Mouse (Mus musculus): Measurements from ENCODE around the gene Gnaq. TPM values are rescaled to one million over a fixed set of nuclear protein-coding genes. Genes with fewer than 3 reads are reported as not detected.

Gene Gnaq
- polyA plus RNA-seq, 1 experiment: 12.6 TPM

DNA sequence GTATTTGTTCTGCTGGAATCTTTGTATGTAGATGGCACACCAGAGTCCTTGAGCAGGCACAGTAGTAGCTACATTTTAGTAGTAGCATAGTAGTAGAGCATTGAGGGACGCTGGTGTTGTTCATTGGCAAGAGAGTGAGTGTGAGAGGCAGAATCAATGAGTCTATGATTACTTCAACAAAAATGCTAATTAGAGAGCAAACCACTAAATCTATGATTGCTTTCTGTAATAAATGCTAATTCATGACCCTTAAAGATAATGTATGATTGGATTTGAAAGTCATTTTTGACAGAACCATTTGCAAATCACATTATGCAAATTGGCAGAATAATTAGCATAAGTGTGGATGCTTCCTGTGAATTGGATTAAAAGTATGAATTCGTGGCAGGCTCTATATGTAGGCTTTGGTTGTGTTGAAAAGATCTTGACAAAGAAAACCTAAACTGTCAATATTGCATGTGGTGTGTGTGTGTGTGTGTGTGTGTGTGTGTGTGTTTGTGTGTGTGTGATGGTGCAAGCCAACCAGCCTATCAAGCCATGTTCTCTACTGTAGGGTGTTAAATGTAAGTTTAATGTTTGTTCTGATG is 82.9 kb downstream of the Gnaq start:
- H3K36me3 ChIP-seq (replicated peaks; ENCODE audit: low read length): peaks cover 60% of the 10 kb centered on the region
- H3K4me1 ChIP-seq: peaks cover 91% of the 10 kb centered on the region
- no peaks in the 10 kb centered on the region for H3K9me3 ChIP-seq
- H3K4me3 ChIP-seq (replicated peaks): no peak overlapping the region
- no peak for TF ChIP-seq GATA1 (IDR thresholded peaks at IDR 0.05; ENCODE audit: borderline replicate concordance, low read length)
- no peak for TF ChIP-seq FLI1 (IDR thresholded peaks at IDR 0.05; ENCODE audit: low read length)
- H3K27me3 ChIP-seq (replicated peaks): no peaks in the 10 kb centered on the region

DNA sequence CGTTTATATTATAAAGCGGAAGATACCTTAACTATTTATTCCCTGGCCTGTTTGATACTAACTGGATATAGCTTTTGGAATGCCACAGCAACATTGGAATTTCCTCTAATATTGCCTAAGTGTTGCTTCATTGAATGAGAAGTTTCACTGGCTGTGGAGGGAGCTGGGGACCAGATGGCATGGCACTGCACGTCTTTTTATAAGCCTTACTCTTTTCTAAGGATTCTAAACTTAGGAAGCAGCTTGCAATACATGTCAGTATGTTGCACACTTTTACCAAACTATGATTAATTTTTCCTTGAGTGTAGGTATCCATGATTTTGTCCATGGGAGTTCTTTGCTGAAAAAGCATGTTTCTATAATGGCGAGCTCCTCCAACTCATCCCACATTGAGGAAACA is 87.3 kb downstream of the Gnaq start:
- Histone ChIP-seq H3K36me3 (replicated peaks; ENCODE audit: low read length) (peaks cover 75% of the 10 kb centered on the region), H3K4me3 (replicated peaks) (no peak overlapping the region), H3K4me1 (peaks cover 88% of the 10 kb centered on the region), H3K27me3 (replicated peaks) (no peaks in the 10 kb centered on the region), H3K9me3 (no peaks in the 10 kb centered on the region)
- TF ChIP-seq GATA1 (IDR thresholded peaks at IDR 0.05; ENCODE audit: borderline replicate concordance, low read length) (no peak), FLI1 (IDR thresholded peaks at IDR 0.05; ENCODE audit: low read length) (no peak)

- H3K36me3 ChIP-seq (replicated peaks; ENCODE audit: low read length): peaks cover 87% of the 10 kb centered on the region
- no peak overlapping the region for H3K4me3 ChIP-seq (replicated peaks)
- H3K27me3 ChIP-seq (replicated peaks): no peaks in the 10 kb centered on the region
- H3K9me3 ChIP-seq: no peaks in the 10 kb centered on the region
- TF ChIP-seq GATA1 (IDR thresholded peaks at IDR 0.05; ENCODE audit: borderline replicate concordance, low read length) (no peak), FLI1 (IDR thresholded peaks at IDR 0.05; ENCODE audit: low read length) (no peak)
- H3K4me1 ChIP-seq: peaks cover 87% of the 10 kb centered on the region
Measured at GRCm38 (mm10) chr19:16222526-16222925, 89.9 kb downstream of the Gnaq start.

GRCm38 (mm10) chr19:16223126-16223525 is 90.5 kb downstream of the Gnaq start:
- Histone ChIP-seq H3K27me3 (replicated peaks) (no peaks in the 10 kb centered on the region), H3K4me1 (peaks cover 91% of the 10 kb centered on the region)
- TF ChIP-seq FLI1 (IDR thresholded peaks at IDR 0.05; ENCODE audit: low read length) (no peak), GATA1 (IDR thresholded peaks at IDR 0.05; ENCODE audit: borderline replicate concordance, low read length) (no peak)

DNA sequence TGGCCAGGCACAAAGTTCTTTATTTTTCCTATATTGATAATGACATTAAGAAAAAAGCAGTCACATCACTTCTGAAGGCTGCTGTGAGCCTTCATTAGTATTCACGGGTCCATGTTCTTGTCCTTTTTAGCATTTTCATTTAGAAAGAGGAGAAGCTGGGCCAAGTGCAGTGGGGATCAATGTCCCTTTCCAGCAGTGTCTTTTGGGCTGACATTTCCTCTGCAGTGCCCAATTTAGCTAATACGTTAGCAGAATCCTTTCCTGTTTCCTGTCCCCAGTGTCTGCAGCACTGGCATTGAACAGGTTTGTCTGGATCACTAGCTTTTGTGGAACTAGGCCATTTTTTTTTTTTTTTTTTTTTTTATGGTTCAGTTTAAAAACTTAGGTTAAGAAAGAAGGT is 92.2 kb downstream of the Gnaq start:
- H3K36me3 ChIP-seq (replicated peaks; ENCODE audit: low read length): peaks cover 89% of the 10 kb centered on the region
- peaks cover 88% of the 10 kb centered on the region for H3K4me1 ChIP-seq
- H3K27me3 ChIP-seq (replicated peaks): no peaks in the 10 kb centered on the region
- TF ChIP-seq GATA1 (IDR thresholded peaks at IDR 0.05; ENCODE audit: borderline replicate concordance, low read length) (no peak), FLI1 (IDR thresholded peaks at IDR 0.05; ENCODE audit: low read length) (no peak)
- no peaks in the 10 kb centered on the region for H3K9me3 ChIP-seq
- peak overlapping the region; percentile 44 for H3K4me3 ChIP-seq (replicated peaks)

More at GRCm38 (mm10) chr19:16223126-16223525, 90.5 kb downstream of the Gnaq start:
- Histone ChIP-seq H3K36me3 (replicated peaks; ENCODE audit: low read length) (peaks cover 90% of the 10 kb centered on the region), H3K4me3 (replicated peaks) (no peak overlapping the region), H3K9me3 (no peaks in the 10 kb centered on the region)

DNA sequence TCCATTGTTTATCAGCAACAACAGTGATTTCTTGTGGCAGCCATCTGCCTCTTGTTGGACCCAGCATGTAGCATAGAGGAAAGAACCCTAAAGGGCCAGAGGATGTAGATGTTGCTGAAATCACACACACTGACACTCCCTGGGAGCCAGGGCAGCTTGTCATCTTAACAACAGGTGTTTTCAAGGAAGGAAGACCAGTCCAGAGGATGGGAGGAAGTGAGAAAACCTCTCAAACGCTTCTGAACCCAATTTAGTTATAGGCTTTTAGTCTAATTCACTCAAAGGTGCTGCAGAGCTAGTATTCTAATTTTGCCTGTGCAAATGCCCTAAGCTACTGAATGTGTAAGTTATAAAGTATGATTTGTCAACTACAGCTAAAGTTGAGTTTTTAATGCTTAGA is 99.0 kb downstream of the Gnaq start:
- Histone ChIP-seq H3K27me3 (replicated peaks) (no peaks in the 10 kb centered on the region), H3K36me3 (replicated peaks; ENCODE audit: low read length) (peaks cover 82% of the 10 kb centered on the region), H3K9me3 (no peaks in the 10 kb centered on the region), H3K4me1 (peaks cover 75% of the 10 kb centered on the region), H3K4me3 (replicated peaks) (no peak overlapping the region)
- TF ChIP-seq GATA1 (IDR thresholded peaks at IDR 0.05; ENCODE audit: borderline replicate concordance, low read length): no peak
- no peak for TF ChIP-seq FLI1 (IDR thresholded peaks at IDR 0.05; ENCODE audit: low read length)

GRCm38 (mm10) chr19:16235594-16235993 is 103.0 kb downstream of the Gnaq start:
- Histone ChIP-seq H3K36me3 (replicated peaks; ENCODE audit: low read length) (peaks cover 85% of the 10 kb centered on the region), H3K9me3 (no peaks in the 10 kb centered on the region), H3K27me3 (replicated peaks) (no peaks in the 10 kb centered on the region), H3K4me3 (replicated peaks) (peak overlapping the region; percentile 15), H3K4me1 (peaks cover 82% of the 10 kb centered on the region)
- TF ChIP-seq FLI1 (IDR thresholded peaks at IDR 0.05; ENCODE audit: low read length): no peak
- TF ChIP-seq GATA1 (IDR thresholded peaks at IDR 0.05; ENCODE audit: borderline replicate concordance, low read length): no peak

- H3K27me3 ChIP-seq (replicated peaks): no peaks in the 10 kb centered on the region
- peaks cover 83% of the 10 kb centered on the region for H3K4me1 ChIP-seq
- no peak overlapping the region for H3K4me3 ChIP-seq (replicated peaks)
- no peak for TF ChIP-seq GATA1 (IDR thresholded peaks at IDR 0.05; ENCODE audit: borderline replicate concordance, low read length)
- no peak for TF ChIP-seq FLI1 (IDR thresholded peaks at IDR 0.05; ENCODE audit: low read length)
- H3K9me3 ChIP-seq: no peaks in the 10 kb centered on the region
- H3K36me3 ChIP-seq (replicated peaks; ENCODE audit: low read length): peaks cover 85% of the 10 kb centered on the region
Measured at GRCm38 (mm10) chr19:16237034-16237433, 104.4 kb downstream of the Gnaq start.

DNA sequence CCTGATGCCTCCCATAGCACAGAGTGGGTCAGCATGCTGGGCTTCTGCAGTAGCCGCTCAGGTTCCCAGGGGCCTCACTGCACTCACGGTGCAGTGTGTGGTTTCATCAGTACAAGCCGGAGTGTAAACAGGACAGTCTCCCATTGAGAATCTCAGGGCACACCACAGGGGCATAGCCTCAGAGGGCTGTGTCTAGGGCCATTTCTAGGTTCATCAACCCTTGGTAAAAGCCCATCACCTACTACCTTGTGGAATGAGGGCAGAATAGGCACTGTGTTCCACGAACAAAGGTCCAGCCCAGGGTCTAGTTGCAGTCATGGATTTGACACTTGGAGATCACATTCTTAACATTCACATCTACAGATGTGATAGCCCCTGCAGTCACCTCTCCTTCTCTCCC is 105.4 kb downstream of the Gnaq start:
- Histone ChIP-seq H3K36me3 (replicated peaks; ENCODE audit: low read length) (peaks cover 88% of the 10 kb centered on the region), H3K4me1 (peaks cover 92% of the 10 kb centered on the region), H3K4me3 (replicated peaks) (no peak overlapping the region), H3K9me3 (no peaks in the 10 kb centered on the region), H3K27me3 (replicated peaks) (no peaks in the 10 kb centered on the region)
- no peak for TF ChIP-seq GATA1 (IDR thresholded peaks at IDR 0.05; ENCODE audit: borderline replicate concordance, low read length)
- TF ChIP-seq FLI1 (IDR thresholded peaks at IDR 0.05; ENCODE audit: low read length): no peak

- TF ChIP-seq FLI1 (IDR thresholded peaks at IDR 0.05; ENCODE audit: low read length) (no peak), GATA1 (IDR thresholded peaks at IDR 0.05; ENCODE audit: borderline replicate concordance, low read length) (no peak)
- Histone ChIP-seq H3K4me1 (peaks cover 94% of the 10 kb centered on the region), H3K36me3 (replicated peaks; ENCODE audit: low read length) (peaks cover 86% of the 10 kb centered on the region), H3K27me3 (replicated peaks) (no peaks in the 10 kb centered on the region), H3K9me3 (no peaks in the 10 kb centered on the region), H3K4me3 (replicated peaks) (peak overlapping the region; percentile 44)
Measured at GRCm38 (mm10) chr19:16238512-16238911, 105.9 kb downstream of the Gnaq start.
